Mouse (Mus musculus): ENCODE measurements at regions not wholly inside any gene's neighbourhood (a gene's known extent, or its start where the extent isn't known, plus 50 kb on each side); places are given as distances from the start of the nearest gene placed in this dataset.
A peak's percentile ranks its signal among the peaks of the same experiment; 100 is the strongest.
"Not testable (repeated sequence)": the region's sequence is repeated elsewhere in the genome, so short reads cannot be mapped to it uniquely, and the experiment has no call there.

DNA sequence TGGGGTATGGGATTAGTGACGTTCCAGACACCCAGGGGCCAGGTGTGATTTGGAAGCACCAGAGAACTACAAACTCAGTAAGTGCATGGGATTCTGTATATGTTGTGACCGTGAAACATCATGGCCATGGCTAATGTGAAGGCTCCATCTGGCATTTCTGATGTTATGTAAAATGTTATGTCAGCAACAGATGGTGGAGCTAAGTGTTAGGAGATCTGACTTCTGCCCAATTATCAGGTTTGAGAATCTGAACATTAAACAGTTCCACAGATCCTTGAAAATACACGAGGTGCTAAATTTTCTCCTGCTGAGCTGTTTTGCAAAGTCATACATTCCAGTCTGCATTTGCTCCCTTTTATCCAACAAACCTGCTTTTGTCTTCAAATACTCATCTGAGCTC is 223.6 kb upstream of the Egfl6 start:
- DNase-seq (ENCODE audit: low spot score in 2 of 2), result no peak

DNA sequence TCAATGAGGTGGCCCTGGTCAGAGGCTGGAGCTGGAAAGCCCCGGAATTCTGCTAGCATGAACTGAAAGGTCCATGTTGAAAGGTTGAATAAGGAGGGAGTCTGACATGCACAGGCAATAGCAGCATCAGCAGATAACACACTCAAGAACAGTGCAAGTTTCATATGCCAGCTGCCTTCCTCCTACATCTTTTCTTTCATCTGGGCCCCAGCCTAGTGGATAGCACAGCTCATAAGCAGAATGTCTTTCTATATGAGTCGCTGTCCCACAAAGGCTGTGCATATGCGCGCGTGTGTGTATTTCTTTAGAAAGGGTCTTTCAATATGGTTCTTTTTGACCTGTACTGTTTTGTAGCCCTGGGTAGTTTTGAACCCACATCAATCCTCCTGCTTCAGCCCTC is 222.7 kb upstream of the Egfl6 start:
- DNase-seq (ENCODE audit: low spot score in 2 of 2), result no peak

DNA sequence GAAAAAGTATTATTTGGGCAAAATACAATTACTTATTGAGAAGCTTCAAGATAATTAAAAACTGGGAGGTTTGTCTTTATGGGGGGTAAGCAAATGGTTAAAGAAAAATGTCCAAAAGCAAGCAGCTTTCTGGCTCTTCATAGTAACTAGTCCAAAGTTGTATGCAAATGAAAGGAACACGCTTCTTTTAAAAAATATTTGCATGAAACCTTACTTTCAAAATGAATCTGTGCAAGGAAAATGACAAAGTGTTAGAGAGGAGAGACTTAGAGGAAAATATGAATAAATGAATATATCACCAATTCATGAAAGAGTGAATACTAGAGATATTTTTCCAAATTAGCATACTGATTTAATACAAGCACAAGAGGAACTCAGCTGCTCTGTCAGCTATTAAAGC is 220.4 kb upstream of the Egfl6 start:
- DNase-seq (ENCODE audit: low spot score in 2 of 2), result no peak

DNA sequence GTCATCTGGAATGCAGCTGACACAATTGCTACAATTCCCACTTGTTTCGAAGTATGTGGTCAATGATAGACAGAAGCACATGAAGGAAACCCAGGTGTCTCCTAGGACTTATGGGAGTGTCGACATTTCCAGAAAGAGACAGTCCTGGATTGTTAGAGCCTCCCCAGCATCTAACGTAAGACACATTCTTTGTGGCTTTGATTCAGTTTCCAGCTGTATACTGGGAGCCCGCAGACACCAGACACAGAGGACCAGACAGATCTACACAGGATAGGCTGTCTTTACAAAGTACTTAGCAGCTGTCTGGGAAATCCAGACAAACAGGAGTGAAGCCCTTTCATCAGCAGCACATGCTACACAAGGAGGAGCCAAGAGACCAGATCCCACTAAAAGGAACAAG is 220.0 kb upstream of the Egfl6 start:
- no peak for DNase-seq (ENCODE audit: low spot score in 2 of 2)

DNA sequence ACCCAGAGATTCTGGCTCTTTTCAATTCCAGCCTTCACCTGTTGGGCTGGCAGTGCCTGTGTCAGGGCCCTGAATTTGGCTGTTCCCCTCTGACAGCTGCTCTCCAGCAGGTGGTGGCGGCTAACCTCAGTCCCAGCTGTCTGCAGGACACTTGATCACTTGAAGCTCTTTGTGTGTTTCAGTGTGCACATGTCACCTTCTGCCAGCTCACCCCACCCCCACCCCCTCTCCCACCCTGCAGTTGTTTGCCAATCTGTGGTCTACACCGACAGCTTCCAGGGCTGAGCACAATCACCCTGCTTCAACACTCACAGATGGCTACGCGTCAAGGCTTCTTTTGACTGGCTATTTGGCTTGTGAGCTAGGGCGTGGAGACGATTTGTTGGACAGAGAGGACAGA is 217.7 kb upstream of the Egfl6 start:
- DNase-seq (ENCODE audit: low spot score in 2 of 2), result peak; percentile 36 to 49

DNA sequence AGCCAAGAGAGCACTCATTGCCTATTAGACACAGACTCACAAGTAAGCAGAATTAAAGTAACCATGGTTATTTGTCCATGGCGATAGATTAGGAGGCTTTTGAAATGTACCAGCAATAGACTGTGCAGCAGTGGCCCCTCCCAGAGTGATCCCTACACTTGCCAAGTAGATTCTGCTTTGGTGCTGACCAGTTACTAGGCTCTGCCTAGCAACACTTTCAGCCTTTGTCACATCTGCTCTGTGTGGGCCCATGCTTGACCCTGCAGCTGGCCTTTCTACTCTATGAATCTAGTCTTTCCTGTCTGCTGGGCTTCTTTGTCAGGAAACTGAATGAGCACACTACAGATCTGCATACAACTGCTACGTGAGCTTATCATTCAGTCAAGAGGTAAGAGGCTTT is 215.5 kb upstream of the Egfl6 start:
- DNase-seq (ENCODE audit: low spot score in 2 of 2), result no peak

DNA sequence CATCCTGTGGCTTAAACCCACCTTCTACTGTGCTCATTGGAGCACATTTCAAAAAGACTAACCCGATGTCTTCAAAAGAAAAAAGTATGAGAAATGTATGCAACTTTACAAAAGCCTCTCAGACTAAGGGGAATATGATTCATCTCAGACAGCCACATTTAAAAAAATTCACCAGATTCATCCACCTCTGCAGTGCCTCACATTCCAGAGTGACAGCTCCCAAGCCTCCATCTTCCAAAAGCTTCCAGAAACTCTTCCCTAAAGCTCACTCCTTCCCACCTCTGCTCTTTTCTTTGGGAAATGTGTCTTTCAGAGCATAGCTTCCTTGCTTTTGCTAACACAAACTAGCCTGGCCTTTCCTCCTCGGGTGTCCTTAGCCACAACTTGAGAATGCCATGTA is 210.1 kb upstream of the Egfl6 start:
- DNase-seq (ENCODE audit: low spot score in 2 of 2), result no peak

DNA sequence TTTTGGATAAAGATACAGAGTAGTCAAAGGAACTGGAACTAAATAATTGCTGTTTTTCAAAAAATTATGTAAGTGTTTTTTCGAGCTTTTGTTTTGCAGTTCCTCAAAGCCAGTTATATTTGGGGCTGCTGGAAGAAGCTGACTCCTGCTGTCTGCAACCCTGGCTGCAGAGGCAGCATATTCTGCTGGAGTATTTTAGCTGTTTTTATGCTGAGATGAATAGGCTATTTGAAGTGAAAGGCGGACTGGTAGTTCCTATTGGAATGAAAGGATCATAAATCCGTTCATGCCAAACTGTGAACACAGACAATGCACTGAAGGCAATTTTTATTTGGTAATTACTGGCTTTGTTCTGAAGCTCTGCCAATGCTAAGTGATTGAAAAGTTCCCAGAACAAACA is 203.5 kb upstream of the Egfl6 start:
- no peak for DNase-seq (ENCODE audit: low spot score in 2 of 2)

DNA sequence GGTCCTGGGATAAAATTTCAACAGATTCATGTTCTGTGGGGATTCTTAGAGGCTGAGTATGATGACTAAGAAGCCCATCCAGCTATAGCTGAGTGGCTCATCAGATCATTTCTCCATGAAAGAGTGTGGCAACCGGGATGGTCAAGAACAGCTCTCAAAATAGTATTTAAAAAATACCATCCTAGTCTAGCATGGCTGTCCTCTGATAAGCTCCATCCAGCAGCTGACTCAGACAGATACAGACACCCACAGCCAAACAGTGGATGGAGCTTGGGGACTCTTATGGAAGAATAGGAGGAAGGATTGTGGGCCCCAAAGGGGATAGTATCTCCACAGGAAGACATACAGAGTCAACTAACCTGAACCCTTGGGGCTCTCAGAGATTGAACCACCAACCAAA is 201.6 kb upstream of the Egfl6 start:
- not testable (repeated sequence) for DNase-seq (ENCODE audit: low spot score in 2 of 2)

DNA sequence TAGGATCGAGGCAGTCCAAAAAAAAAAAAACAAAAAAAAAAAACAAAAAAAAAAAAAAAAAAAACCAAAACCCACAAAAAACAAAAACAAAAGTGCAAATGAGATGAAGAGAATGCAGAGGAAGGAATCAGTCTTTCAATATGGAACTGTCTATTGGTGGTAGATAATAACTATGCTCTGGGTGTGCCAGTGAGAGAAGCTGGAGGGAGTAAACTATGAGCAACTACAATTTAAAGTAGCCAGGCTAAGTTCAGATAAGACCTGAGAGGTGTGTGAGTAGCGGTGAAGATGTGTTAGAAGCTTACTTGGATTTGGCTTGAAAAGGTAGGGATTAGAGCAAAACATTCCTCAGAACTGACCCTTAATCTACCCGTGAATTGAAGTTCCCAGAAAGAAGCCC is 200.1 kb upstream of the Egfl6 start:
- DNase-seq (ENCODE audit: low spot score in 2 of 2), result no peak

DNA sequence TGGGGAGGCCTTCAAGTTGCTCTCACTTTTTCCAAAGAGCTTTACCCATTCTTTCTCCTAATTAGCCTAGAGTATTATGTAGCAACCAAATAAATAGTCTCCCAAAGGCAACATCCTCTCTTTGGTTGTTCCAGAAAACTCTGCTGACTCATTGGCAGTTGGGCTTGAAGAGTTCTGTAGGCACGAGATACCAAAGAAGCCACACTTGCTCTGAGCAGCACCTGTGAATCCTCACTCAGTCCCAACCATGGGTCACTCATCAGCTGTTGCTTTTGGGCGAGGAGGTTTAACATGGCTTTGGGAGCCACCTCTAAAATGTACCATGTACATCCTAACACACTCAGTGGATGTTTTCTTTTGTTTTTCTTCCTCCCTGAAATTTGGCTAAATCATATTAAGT is 197.9 kb upstream of the Egfl6 start:
- no peak for DNase-seq (ENCODE audit: low spot score in 2 of 2)

DNA sequence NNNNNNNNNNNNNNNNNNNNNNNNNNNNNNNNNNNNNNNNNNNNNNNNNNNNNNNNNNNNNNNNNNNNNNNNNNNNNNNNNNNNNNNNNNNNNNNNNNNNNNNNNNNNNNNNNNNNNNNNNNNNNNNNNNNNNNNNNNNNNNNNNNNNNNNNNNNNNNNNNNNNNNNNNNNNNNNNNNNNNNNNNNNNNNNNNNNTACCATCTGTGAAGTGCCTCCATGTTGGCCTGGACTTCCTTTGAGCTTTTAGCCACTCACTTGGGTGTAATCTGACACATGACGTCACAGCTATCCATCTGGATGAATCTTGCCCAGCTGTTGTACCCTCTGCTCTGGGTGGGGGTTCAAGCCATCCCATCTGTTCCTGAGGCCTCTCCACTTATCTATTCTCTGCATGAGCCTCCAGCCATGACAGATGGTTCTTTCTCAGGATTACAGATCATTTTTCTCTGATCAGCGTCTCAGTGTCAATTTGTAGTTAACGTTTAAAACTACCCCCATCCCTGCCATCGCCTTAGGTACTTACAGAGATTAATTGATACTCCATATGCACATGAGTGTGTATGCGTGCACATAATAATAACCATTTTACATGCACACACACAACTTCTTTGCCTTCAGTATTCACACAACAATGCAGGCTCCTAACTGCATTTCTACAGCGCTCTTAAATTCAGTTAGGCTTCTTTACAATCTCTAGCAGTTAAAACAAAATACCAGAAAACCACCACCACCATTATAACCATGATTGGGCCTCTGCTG is 194.0 kb upstream of the Egfl6 start:
- no peak for DNase-seq (ENCODE audit: low spot score in 2 of 2)

DNA sequence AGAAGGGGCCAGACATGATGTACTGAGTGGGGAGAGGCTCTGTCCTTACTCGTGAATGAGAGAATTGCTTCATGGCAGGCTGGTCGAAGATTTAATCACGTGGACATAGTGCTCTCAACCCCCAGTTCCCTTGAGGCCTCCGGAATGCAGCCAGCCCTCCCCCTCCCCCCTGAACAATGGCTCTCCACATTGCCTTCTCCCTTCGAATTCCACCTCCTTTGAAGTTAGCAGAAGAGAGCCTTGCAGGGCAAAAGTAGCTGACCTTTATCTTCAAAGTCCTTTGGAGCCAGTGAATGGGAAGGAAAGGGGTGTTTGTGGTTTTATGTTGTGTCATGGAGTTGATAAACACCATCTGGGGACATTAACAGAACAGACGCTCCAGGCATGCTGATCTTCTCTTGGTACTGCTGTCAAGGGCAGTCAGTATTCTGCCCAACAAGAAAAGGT is 187.9 kb upstream of the Egfl6 start:
- DNase-seq (ENCODE audit: low spot score in 2 of 2), result no peak

DNA sequence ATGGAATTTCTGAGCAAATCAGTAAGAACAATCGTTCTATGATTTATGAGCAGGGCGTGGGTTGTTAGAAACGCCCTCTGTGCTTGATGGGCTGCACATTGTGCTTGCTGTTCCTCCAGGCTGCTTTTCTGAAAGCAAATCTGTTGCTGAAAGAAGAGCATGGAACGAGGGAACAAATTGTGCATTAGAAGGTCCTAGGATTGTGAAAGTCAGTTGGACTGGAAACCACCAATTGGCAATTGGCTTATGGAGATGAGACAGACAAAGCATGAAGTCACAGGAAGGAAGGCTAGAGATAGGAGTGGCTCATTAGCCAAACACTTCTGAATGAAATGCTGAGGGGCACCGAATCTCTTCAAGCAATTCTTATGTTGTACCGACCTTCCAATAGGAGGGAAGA is 181.5 kb upstream of the Egfl6 start:
- DNase-seq (ENCODE audit: low spot score in 2 of 2), result no peak

DNA sequence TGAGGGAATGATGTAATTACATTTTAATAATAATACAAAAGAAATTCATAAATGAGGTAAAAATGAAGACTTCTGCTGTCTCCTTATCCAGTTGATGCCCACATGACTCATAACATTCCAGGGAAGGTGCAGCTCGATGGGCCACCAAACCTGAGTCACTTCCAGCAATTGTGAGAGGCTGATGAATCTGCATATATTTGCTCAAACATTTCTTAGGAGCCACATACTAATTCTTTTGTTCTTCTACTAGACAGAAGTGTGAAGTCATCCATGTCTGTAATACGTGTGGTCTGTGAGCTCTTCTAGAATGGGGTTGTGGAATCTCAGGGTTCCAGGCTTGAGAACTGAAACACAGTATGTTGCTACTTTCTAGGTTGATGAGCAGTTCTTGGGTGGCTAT is 180.1 kb upstream of the Egfl6 start:
- DNase-seq (ENCODE audit: low spot score in 2 of 2), result no peak

DNA sequence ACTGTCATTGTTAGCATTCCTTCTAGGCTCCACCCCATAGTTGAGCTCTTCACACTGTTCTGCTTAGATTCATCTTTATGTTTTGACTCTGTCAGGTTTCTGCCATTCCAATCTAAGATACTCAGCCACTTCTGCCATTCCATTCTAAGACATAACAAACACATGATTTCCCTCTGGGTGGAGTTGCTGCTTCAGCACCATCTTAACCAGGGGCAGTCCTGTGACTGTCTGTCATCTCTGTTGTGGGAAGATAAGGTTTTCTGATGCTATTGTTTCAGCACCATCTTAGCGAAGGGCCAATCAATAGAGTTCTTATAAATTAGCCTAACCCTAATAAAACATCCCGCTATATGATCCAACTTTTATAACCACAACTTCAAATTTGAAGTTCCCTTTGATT is 176.6 kb upstream of the Egfl6 start:
- DNase-seq (ENCODE audit: low spot score in 2 of 2), result no peak

DNA sequence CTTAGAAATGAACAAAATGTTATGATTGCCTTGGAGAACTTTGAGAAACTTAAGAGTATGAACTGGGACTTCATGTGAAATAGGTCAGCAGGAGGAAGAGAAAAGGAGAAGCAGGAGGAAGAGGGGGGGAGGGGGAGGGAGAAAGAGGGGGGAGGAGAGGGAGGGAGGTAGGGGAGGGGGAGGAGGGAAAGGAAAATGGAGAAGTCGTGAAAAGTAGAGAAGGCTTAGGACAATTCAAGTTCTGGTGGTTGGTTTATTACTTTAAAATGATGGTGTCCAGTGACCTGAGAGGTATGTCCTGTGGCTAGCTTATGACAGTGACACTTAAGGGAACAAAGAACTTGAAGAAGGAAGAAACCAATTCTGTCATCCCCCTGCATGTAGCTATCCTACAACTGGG is 171.6 kb upstream of the Egfl6 start:
- DNase-seq (ENCODE audit: low spot score in 2 of 2), result no peak

DNA sequence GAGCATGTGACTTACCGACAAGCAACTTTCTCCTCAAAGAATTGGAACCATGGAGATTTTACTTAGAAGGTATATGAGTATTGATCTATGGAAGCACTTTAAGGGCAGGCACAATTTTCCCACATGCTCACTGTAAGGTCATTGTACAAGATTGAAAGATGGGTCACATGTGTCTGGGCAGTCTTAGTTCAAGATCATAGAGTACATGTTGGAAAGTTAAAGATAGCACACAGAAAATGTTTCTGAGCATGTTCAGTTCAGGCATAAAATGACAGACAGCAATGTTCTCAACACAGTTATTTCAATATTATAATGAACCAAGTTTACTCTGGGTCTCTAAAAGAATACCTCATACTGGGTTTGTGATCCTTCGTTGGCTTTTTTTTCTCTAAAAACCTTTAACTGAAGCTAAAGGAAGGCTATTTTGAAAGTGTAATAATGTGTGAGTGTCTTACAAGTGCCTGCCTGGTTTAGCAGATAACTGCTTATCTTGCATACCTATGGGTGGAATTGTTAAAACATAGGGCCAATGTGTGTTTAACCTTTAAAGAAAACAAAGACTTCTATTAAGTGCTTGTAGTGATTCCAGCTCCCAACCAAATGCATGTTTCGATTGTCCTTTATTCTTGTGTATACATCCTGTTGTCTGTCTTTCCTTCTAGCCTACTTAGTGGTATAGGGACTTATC is 169.6 kb upstream of the Egfl6 start:
- no peak for DNase-seq (ENCODE audit: low spot score in 2 of 2)

DNA sequence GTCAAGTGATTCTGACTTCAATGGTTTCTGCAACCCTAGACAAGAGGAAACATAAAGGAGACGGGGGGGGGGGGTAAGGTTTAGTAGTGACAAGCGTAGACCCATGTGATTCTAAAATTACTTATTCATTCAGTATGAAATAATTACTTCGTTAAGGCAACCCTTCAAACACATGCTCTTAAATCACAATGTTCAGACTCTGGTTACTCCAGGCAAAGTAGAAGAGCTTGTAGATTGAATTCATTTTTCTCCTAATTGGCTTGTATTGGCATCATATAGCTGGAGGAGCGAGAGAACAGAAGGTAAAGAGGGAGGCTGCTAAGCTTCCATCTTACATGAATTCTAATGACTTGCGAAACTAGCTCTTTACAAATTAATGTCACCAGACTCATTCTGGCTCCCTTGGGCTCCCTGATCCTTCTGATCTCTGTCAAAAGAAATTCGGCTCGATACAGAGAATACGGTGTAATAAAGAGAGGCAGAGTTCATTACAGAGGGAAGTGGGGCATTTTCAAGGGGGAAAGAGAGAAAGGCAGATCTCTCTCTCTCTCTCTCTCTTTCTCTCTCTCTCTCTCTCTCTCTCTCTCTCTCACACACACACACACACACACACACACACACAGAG is 163.6 kb upstream of the Egfl6 start:
- no peak for DNase-seq (ENCODE audit: low spot score in 2 of 2)

DNA sequence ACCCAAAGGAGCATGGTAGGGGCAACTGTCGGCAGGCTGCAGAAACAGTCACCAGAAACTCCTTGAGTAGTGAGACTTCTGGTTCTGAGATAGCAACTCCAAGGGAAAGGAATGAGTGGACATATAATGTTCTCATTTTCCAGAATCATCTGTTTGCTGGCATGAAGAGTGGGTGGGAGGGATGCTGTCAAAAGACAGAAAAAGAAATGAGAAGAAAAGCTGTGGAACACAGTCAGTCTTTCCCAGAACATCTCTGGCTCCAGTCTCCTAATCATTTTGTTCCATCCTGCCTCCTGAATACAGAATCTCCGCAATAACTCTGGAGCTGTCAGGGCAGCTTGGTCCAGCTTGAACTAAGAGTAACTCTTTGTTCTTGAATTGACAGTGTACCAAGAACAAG is 145.8 kb upstream of the Egfl6 start:
- no peak for DNase-seq (ENCODE audit: low spot score in 2 of 2)

DNA sequence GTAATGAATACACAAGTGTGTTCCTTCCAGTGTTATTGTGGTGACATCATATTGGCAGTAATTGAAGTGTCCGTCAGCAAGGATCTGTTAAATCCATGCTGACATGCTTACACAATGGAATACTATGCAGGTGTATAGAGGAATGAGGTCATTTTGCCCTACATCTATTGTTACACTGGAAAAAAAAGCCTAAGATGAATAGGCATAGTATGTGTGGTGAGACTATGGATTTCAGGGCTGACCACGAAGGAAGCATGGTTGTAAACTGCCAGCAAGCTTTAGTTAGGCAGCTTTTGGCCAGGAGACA is 143.1 kb upstream of the Egfl6 start:
- DNase-seq (ENCODE audit: low spot score in 2 of 2), result no peak

DNA sequence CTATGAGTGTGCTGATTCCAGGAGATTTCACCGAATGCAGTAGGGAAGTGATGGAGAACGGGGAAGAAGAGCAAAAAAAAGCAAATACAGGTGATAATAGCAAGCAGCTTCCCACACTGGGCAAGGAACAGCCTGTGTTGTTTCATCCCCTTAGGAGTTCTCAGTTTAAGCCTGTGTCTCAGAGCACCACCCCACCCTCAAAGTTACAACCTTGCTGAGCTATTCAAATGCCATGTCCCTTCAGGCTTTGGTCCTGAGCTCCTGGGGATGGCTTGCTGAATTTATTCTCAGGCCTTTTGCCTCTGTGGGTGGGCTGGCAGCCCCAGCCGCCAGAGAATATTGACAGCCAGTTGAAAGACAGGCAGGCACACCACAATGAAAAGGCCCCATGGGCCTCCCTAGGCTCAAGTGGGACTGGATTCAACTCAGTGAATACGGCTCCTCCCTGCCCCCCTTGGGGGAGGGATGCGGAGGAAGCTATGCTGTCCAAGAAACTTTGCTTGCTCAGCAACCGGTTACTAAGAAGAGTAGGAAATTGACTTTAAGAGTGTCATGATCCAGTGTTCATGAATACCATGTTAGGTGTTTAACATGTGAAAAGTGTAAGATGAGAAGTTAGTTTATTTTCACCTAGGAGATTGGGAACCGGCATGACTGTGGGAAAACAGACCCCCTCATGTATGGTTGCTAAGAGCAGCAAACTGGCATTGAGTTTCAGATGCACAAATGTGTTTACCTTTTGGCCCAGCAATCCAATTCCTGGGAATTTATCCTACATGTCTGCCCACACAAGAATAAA is 142.5 kb upstream of the Egfl6 start:
- no peak for DNase-seq (ENCODE audit: low spot score in 2 of 2)
